Mouse (Mus musculus): ENCODE results near the gene Psmb9.

Psmb9 gene

GRCm38 (mm10) chr17:34135297-34136224, 52.0 kb downstream of the Psmb9 start:
- peak; percentile 100 for DNase-seq

DNA sequence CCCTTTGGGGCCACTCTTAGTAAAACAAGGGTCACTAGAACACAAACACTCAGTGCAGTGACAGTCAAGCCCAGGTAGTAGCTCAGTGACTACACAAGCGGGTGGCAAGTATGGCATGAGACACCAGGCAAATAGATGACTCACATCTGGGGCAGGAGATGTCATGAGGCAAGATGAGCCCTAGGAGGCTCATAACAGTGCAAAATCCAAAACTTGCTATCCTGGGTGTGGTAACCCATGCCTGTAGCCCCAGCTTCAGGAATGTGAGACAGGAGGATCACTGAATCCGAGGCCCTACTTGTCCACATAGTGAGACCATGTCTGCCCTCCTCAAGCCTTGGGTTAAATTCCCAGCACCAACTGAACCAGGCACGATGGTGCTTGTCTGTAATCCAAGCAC, 53.1 kb downstream of the Psmb9 start:
- DNase-seq: peak; percentile 19

- peak; percentile 26 for DNase-seq
Measured at GRCm38 (mm10) chr17:34133289-34133688, 54.3 kb downstream of the Psmb9 start.

Measured in cerebellum, adult 9-10 months (tissue).